Mouse (Mus musculus): ENCODE results near the gene Tgfb3.

DNA sequence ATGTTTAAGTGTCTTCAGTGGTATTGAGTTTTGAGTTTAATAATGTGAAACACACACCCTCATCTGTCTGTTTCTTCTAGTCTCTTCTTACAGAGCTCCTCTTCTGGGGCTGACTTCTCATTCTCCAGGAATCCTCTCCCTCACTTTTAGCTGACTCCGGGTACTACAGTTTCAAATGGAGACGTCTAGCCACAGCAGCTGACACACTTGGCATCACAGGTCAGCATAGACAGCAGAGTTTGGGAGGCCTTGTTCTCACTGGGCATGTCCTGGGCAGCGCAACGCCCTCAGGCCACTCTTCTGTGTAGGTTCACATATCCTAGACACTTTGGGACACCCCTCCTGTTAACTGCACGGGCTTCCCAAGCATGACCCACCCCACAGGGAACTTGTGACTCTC lies 39.8 kb downstream of the Tgfb3 start:
- TF ChIP-seq CTCF (IDR thresholded peaks at IDR 0.05; ENCODE audit: low read depth) (no peak), EP300 (IDR thresholded peaks at IDR 0.05; ENCODE audit: low read depth) (no peak)

All from heart, postnatal 0 days (tissue).